Mouse (Mus musculus): ENCODE results near the gene Chst3. TPM values are rescaled to one million over a fixed set of nuclear protein-coding genes. Genes with fewer than 3 reads are reported as not detected.
"Not testable (repeated sequence)": the region's sequence is repeated elsewhere in the genome, so short reads cannot be mapped to it uniquely, and the experiment has no call there.

Gene Chst3
- polyA plus RNA-seq, 1 experiment = 1.7 TPM

GRCm38 (mm10) chr10:60243941-60244340 is 24.9 kb upstream of the Chst3 start:
- H3K27me3 ChIP-seq (ENCODE audit: control insufficient read depth, insufficient read depth, insufficient read length) = no peaks in the 10 kb centered on the region
- H3ac ChIP-seq (ENCODE audit: control insufficient read depth, insufficient read length, low read depth) = no peak overlapping the region
- no peak for TF ChIP-seq MYOG (IDR thresholded peaks at IDR 0.05; ENCODE audit: control insufficient read depth, extremely low read depth, insufficient read length)
- TF ChIP-seq MAX (IDR thresholded peaks at IDR 0.05) = no peak
- no peak for TF ChIP-seq CTCF (IDR thresholded peaks at IDR 0.05; ENCODE audit: control insufficient read depth, insufficient read depth, insufficient read length)
- TF ChIP-seq USF1 (IDR thresholded peaks at IDR 0.05; ENCODE audit: low read depth) = no peak
- no peak for TF ChIP-seq MYOD1 (IDR thresholded peaks at IDR 0.05; ENCODE audit: control insufficient read depth, insufficient read length, low read depth)
- no peak for TF ChIP-seq FOSL1 (IDR thresholded peaks at IDR 0.05; ENCODE audit: insufficient read depth, low read length, poor library complexity, severe bottlenecking)
- TF ChIP-seq CEBPB (IDR thresholded peaks at IDR 0.05; ENCODE audit: low read depth) = no peak
- no peaks in the 10 kb centered on the region for H3K36me3 ChIP-seq (ENCODE audit: control insufficient read depth, insufficient read depth)
- no peak overlapping the region for H3K4me3 ChIP-seq (ENCODE audit: insufficient read depth, poor library complexity, severe bottlenecking)
- no peaks in the 10 kb centered on the region for H3K79me2 ChIP-seq (ENCODE audit: control insufficient read depth, insufficient read depth)
- no peaks in the 10 kb centered on the region for H3K79me3 ChIP-seq (ENCODE audit: low read depth)

GRCm38 (mm10) chr10:60240416-60240815 is 21.4 kb upstream of the Chst3 start:
- H3K36me3 ChIP-seq (ENCODE audit: control insufficient read depth, insufficient read depth) = no peaks in the 10 kb centered on the region
- no peaks in the 10 kb centered on the region for H3K27me3 ChIP-seq (ENCODE audit: control insufficient read depth, insufficient read depth, insufficient read length)
- TF ChIP-seq USF1 (IDR thresholded peaks at IDR 0.05; ENCODE audit: low read depth) (no peak), CEBPB (IDR thresholded peaks at IDR 0.05; ENCODE audit: low read depth) (no peak), MYOG (IDR thresholded peaks at IDR 0.05; ENCODE audit: control insufficient read depth, extremely low read depth, insufficient read length) (no peak), MYOD1 (IDR thresholded peaks at IDR 0.05; ENCODE audit: control insufficient read depth, insufficient read length, low read depth) (no peak), CTCF (IDR thresholded peaks at IDR 0.05; ENCODE audit: control insufficient read depth, insufficient read depth, insufficient read length) (no peak)
- H3K79me2 ChIP-seq (ENCODE audit: control insufficient read depth, insufficient read depth) = no peaks in the 10 kb centered on the region
- H3K79me3 ChIP-seq (ENCODE audit: low read depth) = no peaks in the 10 kb centered on the region
- H3K4me3 ChIP-seq (ENCODE audit: insufficient read depth, poor library complexity, severe bottlenecking) = no peak overlapping the region
- no peak overlapping the region for H3ac ChIP-seq (ENCODE audit: control insufficient read depth, insufficient read length, low read depth)

- H3K4me3 ChIP-seq (ENCODE audit: insufficient read depth, poor library complexity, severe bottlenecking) = no peak overlapping the region
- TF ChIP-seq MYOD1 (IDR thresholded peaks at IDR 0.05; ENCODE audit: control insufficient read depth, insufficient read length, low read depth) (no peak), CTCF (IDR thresholded peaks at IDR 0.05; ENCODE audit: control insufficient read depth, insufficient read depth, insufficient read length) (peak; percentile 70)
- H3ac ChIP-seq (ENCODE audit: control insufficient read depth, insufficient read length, low read depth) = no peak overlapping the region
- no peaks in the 10 kb centered on the region for H3K79me2 ChIP-seq (ENCODE audit: control insufficient read depth, insufficient read depth)
- H3K36me3 ChIP-seq (ENCODE audit: control insufficient read depth, insufficient read depth) = no peaks in the 10 kb centered on the region
- H3K79me3 ChIP-seq (ENCODE audit: low read depth) = no peaks in the 10 kb centered on the region
- no peaks in the 10 kb centered on the region for H3K27me3 ChIP-seq (ENCODE audit: control insufficient read depth, insufficient read depth, insufficient read length)
Observed at GRCm38 (mm10) chr10:60237475-60238154, 18.6 kb upstream of the Chst3 start.

- not testable (repeated sequence) for H3K79me3 ChIP-seq (ENCODE audit: low read depth); H3K36me3 ChIP-seq (ENCODE audit: control insufficient read depth, insufficient read depth)
Observed at GRCm38 (mm10) chr10:60235876-60236275, 16.8 kb upstream of the Chst3 start.

GRCm38 (mm10) chr10:60234006-60234405 is 14.9 kb upstream of the Chst3 start:
- H3K79me3 ChIP-seq (ENCODE audit: low read depth) = no peaks in the 10 kb centered on the region
- no peak for TF ChIP-seq MYOG (IDR thresholded peaks at IDR 0.05; ENCODE audit: control insufficient read depth, extremely low read depth, insufficient read length)
- no peak for TF ChIP-seq MYOD1 (IDR thresholded peaks at IDR 0.05; ENCODE audit: control insufficient read depth, insufficient read length, low read depth)
- no peak for TF ChIP-seq USF1 (IDR thresholded peaks at IDR 0.05; ENCODE audit: low read depth)
- no peak for TF ChIP-seq MAX (IDR thresholded peaks at IDR 0.05)
- no peak for TF ChIP-seq FOSL1 (IDR thresholded peaks at IDR 0.05; ENCODE audit: insufficient read depth, low read length, poor library complexity, severe bottlenecking)
- no peak for TF ChIP-seq CTCF (IDR thresholded peaks at IDR 0.05; ENCODE audit: control insufficient read depth, insufficient read depth, insufficient read length)
- no peak for TF ChIP-seq CEBPB (IDR thresholded peaks at IDR 0.05; ENCODE audit: low read depth)
- no peaks in the 10 kb centered on the region for H3K36me3 ChIP-seq (ENCODE audit: control insufficient read depth, insufficient read depth)
- no peaks in the 10 kb centered on the region for H3K79me2 ChIP-seq (ENCODE audit: control insufficient read depth, insufficient read depth)
- H3ac ChIP-seq (ENCODE audit: control insufficient read depth, insufficient read length, low read depth) = no peak overlapping the region
- H3K4me3 ChIP-seq (ENCODE audit: insufficient read depth, poor library complexity, severe bottlenecking) = no peak overlapping the region
- H3K27me3 ChIP-seq (ENCODE audit: control insufficient read depth, insufficient read depth, insufficient read length) = no peaks in the 10 kb centered on the region

More at GRCm38 (mm10) chr10:60235876-60236275, 16.8 kb upstream of the Chst3 start:
- not testable (repeated sequence) for H3K4me3 ChIP-seq (ENCODE audit: insufficient read depth, poor library complexity, severe bottlenecking); H3K79me2 ChIP-seq (ENCODE audit: control insufficient read depth, insufficient read depth); H3K27me3 ChIP-seq (ENCODE audit: control insufficient read depth, insufficient read depth, insufficient read length); H3ac ChIP-seq (ENCODE audit: control insufficient read depth, insufficient read length, low read depth)

- Histone ChIP-seq H3K79me2 (ENCODE audit: control insufficient read depth, insufficient read depth) (no peaks in the 10 kb centered on the region), H3K4me3 (ENCODE audit: insufficient read depth, poor library complexity, severe bottlenecking) (no peak overlapping the region), H3ac (ENCODE audit: control insufficient read depth, insufficient read length, low read depth) (no peak overlapping the region), H3K27me3 (ENCODE audit: control insufficient read depth, insufficient read depth, insufficient read length) (no peaks in the 10 kb centered on the region), H3K36me3 (ENCODE audit: control insufficient read depth, insufficient read depth) (no peaks in the 10 kb centered on the region), H3K79me3 (ENCODE audit: low read depth) (no peaks in the 10 kb centered on the region)
- no peak for TF ChIP-seq USF1 (IDR thresholded peaks at IDR 0.05; ENCODE audit: low read depth)
- TF ChIP-seq MAX (IDR thresholded peaks at IDR 0.05) = no peak
- no peak for TF ChIP-seq MYOG (IDR thresholded peaks at IDR 0.05; ENCODE audit: control insufficient read depth, extremely low read depth, insufficient read length)
Observed at GRCm38 (mm10) chr10:60230321-60231088, 11.4 kb upstream of the Chst3 start.

Data from C2C12 (cell line).